Mouse (Mus musculus) layer of hippocampus, postnatal 10 days (tissue): ENCODE measurements around the gene Pgm5. TPM values are rescaled to one million over a fixed set of nuclear protein-coding genes. Genes with fewer than 3 reads are reported as not detected.
A peak's percentile ranks its signal among the peaks of the same experiment; 100 is the strongest.
"Not testable (repeated sequence)": the region's sequence is repeated elsewhere in the genome, so short reads cannot be mapped to it uniquely, and the experiment has no call there.

Source experiments
- DNase-seq, 2 experiments: peaks; one replicate each; pipeline ENCODE4 v3.0.0; 2021; ENCODE audit warnings: low spot score in 2 of 2
- long read RNA-seq: library from polyadenylated mRNA; stranded (forward); transcript quantifications from one replicate; pipeline ENCODE4 v2.0.0, GENCODE M21; 2023
- total RNA-seq, 2 experiments: library from RNA; stranded (reverse); gene quantifications; 2 replicates each; pipeline ENCODE4 v1.2.3; 2021

Pgm5 gene
- total RNA-seq: 1 to 10 TPM; 3.4 to 3.5 TPM
- long read RNA-seq: 0 reads

DNA sequence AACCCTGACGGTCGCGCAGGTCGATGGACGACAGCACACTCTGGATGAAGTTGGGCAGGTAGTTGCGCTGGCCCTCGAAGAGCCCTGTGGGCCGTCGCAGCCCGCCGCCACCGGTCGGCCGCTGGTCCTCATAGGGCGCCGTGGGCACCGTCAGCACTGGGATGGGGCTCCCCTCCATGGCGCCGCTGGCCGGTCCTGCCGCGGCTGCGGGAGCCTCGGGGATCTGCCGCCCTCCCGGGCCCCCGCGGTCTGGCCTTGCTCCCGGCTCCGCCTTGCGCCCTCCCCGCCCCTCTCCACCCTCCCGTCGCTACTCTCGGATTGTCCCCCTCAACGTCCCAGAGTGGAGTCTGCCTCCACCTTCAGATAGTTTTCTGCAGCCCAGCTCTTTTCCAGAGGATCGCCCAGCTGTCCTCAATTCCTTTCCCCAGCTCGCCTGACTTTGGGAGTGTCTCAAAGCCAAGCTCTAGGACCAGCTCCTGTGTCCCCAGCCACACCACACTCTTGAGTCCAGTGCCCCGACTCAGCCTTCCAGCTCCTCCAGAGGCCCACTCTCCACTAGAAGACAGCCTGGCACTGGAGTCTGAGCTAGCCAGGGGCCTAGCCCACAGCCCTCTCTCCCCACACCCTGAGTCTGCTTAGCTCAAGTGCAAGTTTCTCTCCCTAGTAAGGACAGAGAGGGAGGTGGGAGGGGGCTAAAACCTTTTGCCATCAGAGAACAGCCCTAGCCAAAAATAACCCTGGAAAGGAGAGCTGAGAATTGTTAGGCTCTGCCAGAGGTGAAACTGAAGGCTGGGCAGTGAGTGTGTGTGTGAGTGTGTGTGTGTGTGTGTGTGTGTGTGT is at the start of gene Pgm5:
Gene Pgm5, minus strand, starts transcription at position 244 of the 840 bp plus-strand sequence.
- DNase-seq: no peak

DNA sequence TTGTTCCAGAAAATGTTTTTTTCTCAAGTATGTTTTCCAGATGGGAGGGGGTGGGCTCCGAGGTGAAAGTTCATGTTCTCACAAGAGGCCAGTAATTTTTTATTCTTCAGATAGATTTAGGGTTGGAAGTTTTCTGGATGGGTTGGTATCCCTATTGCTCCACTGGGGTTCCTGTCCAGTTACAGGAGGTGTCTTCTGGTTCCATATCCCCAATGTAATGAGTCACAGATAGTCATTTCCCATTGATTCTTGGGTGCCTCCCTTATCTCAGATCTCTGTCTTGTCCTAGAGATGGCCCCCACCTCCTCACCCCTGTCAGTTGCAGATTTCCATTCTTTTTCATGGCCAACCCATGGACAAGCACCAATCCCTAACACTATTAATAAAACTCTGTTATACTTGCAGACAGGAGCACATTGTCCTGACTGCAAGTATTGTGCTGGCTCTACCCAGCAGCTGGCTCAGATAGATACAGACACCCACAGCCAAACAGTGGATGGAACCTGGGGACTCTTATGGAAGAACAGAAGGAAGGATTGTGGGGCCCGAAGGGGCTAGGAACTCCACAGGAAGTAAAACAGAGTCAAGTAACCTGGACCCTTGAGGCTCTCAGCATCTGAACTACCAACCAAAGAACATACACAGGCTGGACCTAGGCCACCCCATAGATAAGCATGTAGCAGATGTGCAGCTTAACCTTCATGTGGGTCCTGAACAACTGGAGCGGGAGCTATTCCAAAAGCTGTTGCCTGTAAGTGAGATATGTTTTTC is 46.9 kb upstream of the Pgm5 start:
- DNase-seq: no peak

DNA sequence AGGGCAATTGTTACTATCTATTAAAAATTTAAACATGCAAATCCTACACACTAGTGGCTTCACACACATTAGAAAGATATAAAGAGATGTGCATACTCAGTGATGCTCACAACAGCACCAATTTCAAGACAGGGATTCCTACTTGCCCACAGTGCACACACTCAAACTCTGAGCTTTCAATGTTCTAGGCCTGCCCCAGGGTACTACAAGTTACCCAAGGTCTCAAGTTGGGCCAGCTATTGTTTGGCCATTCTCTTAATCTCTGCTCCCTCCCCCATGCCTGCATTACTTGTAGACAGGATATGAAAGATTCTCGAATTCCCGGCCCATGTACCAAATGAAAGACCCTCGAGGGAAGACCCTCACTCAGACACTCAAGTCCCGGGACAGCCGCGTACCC is 46.0 kb upstream of the Pgm5 start:
- DNase-seq: no peak

DNA sequence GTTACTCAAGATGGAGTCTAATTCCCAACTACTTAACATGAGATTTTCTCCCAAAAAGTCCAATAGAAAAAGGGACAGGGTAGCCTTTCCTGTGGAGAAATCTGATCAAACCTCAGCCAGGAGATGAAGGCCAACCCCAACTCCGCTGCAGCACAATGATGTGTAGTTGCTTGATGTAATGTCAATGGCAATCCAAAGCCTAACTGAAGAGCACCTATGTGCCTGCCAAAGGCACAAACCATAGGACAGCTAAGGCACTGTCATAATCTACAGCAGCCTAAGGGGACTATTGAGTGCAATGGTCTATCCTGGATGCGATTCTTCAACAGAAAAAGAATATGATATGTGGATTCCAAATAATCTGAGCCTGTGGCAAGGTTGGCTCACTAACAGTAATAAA is 41.2 kb upstream of the Pgm5 start:
- DNase-seq: no peak

DNA sequence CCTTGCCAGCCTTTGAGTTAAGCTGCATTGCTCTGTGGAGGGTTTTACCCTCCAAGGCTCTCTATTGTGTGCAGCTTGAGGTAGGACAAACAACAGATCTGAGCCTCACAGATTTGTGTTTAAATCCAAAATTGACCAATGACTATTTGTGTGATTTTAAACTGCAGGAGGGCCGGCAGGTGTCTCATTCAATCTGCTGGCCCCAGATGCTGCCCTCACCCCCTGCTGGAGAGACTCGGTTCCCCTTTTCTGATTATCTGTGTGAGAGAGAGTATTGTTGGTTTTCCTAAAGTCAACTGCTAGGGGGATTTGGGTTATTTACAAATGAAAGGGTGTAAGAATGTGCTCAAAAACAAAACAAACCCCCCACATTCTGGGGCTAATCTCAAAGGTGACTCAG is 40.6 kb upstream of the Pgm5 start:
- no peak for DNase-seq

DNA sequence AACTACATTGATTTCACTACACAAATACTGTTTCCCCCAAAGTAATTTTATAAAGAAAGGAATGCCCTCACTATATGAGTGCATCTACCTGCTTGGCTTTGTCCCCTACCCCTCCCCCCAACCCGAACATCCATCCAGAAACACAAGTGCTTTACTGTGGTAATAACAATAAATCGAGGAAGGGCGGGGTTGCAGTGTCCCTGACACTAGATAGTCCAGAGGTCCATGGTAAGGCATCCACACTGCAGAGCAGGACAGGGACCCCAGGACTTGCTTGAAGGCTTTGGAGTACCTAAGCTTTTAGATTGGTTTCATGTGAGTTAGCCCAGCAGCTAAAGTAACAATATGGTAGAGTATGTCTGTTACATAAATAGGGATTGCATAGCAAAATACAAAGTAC is 40.0 kb upstream of the Pgm5 start:
- no peak for DNase-seq

DNA sequence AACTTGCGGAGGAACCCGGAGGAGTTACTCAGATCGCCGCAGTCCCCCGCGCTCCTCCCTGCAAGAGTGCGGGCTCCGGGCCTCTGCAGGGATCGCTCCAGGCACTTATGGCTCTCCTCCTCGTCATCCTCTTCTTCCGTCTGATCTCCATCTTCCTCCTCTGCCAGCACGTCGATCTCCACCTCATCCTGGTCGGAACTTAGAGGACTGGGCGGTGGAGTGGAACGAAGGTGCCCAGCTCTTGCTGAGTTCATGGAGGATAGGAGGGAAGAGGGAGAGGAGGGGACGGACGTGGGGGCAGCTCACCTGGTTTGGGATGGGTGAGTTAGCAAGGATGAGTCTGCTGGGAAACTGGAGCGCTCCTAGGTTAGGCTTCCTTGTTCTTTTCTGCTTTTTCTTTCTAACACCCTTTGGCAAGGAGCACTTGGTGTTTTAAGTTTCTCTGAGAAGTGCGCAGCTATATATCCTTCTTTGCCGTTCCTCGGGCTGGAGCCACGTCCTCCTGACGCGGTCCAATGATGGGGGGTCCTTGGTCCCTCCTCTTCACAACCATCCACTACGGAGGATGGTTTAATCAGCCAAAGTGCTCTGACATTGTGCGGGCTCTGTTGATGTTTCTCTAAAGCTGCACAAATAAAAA is 39.0 kb upstream of the Pgm5 start, which contains the start of gene Foxd4:
Gene Foxd4, minus strand, starts transcription at position 617 of the 640 bp plus-strand sequence.
- no peak for DNase-seq

DNA sequence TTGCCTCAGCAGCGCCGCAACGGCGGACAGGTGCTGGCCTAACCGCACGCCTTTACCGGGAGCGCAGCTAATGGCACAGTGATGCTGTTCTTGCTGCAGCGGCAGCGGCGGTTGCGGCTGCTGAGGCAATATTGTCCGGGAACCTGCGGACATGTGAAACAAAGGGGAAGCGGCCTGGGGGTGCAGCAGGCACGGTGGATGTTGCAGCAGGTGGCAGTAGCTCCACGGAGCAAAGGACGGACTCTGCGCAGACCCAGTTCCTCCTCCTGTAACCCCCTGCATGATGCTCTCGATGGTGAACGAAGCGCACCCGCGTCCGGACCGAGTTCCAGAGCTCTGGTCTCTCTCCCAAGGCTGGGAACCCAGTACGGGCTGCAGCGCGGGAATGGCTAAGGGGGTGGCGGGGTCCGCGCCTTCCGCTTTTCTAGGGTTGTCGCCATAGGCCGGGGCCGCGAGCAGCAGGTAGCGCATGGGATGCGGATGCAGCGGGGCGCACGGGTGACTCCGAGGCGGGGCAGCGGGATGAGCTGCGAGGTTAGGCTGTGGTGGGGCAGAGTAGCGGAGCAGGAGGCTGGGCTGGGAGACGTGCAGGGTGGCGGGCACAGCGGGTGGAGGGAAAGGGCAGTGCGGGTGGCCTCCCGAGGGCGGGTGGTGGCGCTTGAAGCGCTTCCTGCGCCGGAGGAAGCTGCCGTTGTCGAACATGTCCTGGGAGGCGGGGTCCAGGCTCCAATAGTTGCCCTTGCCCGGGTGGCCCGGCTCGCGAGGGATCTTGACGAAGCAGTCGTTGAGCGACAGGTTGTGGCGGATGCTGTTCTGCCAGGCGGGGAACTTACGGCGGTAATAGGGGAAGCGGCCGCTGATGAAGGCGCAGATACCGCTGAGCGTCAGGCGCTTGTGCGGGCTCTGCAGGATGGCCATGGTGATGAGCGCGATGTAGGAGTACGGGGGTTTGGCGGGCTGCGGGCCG is 38.2 kb upstream of the Pgm5 start:
- DNase-seq: peak in 1 of 2 experiments; percentile 29

DNA sequence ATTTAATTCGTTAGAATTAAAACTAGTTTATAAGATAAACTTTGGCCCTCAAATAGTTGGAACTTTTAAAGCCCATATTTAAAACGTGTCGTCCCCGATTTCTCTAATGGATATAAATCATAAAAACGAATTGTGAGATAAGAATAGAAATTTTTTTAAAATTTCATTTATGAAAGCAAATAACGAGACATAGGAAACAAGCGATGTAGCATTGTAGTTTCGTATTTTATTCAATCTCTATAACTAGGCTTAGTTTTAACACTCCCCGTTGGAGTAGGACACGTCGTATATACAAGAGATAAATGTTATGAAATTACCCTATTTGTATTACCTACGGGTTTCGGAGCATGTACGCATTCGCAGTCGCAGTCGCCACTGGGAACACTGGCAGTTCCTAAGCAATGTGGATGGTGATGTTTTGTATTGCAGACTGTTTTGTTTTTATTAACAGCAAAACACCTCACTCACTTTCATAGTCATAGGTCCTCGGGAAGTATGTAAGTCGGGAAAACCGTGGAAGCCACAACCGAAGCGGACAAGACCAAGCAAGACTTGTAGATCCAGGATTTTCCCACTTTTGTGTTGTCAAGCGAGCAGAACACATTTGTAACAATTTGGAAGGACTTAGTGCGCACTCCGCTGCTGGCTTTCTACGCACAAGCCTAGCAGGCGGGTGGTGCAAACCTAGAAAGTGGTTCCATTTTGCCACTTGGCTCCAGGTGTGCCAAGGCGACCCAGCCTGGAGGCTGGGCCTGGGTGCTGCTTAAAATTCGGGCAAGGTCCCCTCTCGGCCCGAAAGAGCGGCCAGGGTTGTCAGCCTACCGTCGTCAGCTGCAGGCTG is 37.3 kb upstream of the Pgm5 start:
- DNase-seq: peak in 1 of 2 experiments; percentile 25

DNA sequence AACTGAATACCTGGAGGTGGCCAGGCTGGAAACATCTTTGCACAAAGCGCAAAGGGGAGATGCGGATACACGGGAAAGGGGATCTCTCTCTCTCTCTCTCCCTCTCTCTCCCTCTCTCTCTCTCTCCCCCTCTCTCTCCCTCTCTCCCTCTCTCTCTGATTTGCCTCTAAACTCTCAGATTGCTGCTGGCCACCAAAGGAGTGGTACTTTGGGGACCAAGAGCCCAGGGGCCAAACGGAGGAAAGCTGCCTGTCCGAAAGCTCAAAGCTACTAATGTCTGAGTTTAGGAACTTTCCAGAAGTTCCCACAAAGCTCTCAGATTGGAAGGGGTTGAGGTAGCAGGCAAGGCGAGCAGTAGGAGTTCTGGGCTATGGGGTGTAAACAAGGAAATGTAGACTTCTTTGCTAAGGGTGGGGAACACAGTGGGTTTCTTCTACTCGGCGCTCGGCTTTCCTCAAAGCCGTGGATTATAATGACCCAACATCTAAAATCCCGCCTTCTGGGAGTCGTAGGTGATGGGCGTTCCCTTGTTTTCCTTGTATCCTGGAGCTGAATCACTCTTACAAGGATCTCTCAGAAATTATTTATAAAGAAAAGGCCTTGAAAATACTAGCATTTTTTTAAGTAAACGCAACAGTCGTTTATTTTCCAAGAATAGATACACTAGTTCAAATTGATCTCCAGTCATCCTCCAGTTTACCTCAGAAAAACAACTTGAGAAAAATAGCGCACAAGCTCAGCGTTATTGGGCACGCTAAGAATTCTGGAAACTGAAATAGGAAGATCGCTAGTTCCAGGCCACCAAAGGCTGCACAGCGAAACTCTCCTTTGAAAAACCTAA is 36.5 kb upstream of the Pgm5 start:
- peak in 1 of 2 experiments; percentile 23 for DNase-seq

DNA sequence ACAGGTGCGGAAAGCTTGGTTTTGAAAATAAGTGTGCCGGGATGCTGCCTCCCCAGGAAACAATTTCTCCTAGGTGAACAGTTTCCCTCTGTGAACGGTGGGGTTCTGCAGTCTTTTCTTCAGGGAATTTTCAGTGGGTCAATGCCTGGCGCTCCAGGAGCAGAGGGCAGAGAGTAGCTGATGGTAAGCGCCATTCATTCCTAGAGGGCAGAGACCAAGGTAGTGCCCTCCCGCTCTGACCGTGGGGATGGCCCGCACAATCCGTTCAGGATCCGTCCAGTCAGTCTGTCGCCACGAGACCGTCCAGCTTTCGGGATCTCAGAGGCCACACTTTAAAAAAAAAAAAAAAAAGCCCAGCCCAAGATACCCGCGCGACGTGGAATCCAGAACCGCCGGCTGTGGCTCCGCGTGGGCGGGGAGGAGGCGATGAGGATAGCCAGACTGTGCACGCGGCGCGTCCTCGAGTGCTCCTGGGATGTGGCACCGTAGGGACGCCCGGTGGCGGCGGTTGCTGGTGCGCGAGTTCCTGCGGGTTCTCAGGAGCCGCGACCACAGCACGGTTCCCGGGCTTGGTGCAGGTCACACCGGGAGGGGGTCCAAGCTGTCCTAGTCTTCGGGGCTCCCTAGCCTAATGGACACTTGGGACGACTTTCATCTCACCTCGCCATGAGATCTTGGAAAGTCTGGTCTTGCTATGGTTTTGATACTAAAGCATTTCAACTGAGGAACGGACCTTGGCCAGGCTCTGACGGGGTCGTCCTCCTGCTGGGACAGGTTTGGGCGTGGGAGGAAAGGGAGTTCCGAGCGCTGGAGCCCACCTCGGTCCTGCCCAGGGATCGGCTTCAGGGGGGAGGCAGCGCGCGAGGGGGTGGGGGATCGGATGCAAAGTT is 35.6 kb upstream of the Pgm5 start:
- DNase-seq: no peak

DNA sequence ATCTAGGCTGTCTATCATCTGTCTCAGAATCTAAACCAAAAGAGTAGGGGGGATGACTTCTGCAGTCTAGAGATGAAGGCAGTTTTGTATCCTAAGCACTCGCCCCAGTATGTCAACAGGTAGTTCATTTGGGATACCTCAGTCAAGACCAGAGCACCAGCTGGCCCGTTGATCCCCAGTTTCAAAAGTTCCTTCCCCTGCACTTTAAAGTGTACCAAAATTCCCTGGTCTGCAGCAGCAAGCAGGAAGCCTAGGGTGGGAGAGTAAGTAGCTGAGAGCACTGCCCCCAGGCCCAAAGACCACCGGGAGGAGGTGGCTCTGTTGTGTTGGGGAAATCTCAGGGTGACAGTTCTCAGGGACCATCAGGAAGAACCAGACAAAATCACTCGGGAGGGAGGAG is 34.9 kb upstream of the Pgm5 start:
- DNase-seq: no peak

DNA sequence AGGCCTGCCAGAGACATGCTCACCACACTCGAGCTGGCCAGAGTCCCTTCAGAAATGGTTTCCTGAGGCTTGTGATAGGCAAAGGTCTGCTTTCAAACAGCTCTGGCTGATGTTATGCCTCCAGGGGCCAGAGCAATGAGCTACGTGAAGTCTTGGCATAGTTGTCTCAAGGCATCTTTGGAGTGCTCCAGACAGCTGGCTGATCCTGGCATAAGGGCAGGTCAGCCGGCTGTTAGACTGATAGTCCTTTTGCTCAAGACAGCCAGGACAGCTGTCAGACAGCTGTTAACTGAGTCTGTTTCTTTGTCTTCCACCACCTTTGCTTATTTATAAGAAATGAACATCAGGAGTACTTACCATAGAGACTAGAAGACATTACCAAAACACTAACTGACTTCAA is 25.2 kb upstream of the Pgm5 start:
- DNase-seq: no peak

DNA sequence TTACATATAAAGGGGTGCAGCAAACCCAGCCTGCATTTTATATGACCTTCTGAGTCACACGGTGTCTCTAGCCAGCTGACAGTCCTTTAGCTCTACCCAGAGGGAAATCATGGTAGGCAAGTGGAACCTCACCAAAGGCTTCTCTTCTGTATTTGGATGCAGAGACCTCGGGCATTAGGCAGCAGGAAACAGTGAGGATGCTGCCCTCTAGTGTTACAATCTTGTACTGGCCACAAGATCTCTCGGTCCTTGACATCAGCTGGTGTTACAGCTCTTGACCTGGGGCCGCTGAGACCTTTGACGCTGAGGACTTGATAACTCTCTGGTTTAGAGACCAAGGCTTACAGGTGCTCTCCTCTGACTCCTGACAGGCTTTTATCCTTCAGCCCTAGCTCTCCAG is 23.8 kb upstream of the Pgm5 start:
- DNase-seq: peak; percentile 59 to 70

DNA sequence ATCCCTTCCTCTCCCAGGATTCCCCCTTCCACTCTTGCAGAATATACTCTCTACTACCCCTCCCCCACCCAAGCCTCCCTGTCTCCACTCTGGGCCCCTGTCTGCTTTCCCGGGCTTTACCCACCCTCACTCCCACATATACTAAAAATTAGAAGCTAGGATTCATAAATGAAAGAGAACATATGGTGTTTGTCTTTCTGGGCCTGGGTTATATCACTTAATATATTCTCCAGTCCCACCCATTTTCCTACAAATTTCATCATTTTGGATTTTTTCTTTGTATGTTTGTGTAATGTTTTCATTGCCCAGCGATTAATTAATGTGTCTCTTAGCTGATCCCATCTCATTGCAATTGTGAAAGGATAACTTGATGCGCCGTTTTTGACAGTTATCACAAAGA is 19.6 kb upstream of the Pgm5 start:
- no peak for DNase-seq

DNA sequence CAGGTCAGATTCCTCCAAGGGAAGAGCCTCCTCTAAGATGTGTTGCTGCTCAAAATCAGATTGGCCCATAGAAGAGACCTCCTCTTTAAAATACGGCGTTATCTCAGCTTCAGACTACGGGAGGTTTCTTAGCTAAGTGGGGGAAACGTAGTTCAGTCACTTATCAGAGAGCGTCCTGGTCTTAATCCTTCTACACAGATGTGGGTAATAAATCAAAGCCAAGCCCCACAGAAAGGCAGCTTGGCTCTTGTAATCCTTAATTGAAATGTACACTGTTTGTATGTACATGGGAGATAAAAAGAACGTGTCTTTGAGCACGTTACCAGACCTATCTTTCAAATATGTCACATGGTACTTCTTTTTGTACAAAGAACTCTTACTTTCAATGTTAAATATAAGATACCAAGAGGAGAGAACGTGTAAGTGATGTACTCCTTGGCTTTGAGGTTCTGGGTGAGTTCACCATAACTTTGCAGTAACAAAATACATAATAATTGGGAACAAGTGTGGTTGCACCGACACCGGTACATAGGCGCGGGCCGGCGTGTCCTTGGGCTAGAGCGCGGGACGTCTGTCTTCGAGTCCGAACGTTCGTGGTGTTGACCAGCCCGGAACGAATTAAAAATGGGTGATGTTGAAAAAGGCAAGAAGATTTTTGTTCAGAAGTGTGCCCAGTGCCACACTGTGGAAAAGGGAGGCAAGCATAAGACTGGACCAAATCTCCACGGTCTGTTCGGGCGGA is 13.6 kb upstream of the Pgm5 start, which contains the start of gene Gm10053:
Gene Gm10053, plus strand, starts transcription at position 558 of the 742 bp plus-strand sequence.
- not testable (repeated sequence) for DNase-seq

DNA sequence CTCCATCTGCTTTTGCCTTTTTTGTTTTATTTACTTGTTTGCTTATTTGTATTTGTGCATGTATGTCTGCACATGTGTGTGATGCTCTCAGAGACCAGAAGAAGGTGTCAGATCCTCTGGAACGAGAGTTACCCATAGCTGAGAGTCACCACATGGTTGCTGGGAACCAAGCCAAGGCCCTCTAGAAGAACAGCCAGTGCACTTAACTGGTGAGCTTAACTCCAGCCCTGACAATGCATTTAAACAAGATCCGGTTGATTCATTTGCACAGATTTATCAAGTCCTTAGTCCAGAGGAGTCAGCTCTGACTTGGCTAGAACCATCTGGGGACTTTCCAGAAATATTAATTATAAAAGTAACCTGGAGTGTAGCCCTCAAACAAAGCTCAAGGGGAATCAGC is 12.2 kb upstream of the Pgm5 start:
- peak in 1 of 2 experiments; percentile 19 for DNase-seq
